Mouse (Mus musculus) CD4-positive, CD25-positive, alpha-beta regulatory T cell, adult 4 months (primary cell): ENCODE data around the gene F930015N05Rik. TPM values are rescaled to one million over a fixed set of nuclear protein-coding genes. Genes with fewer than 3 reads are reported as not detected.

Experiments used
- polyA plus RNA-seq, 2 experiments: library from polyadenylated mRNA; unstranded; fragments of 100-300 nt; shearing (Covaris generic); gene quantifications; one replicate each; pipeline ENCODE4 v1.2.1; 2017

F930015N05Rik gene
- polyA plus RNA-seq, 2 experiments from 2014 or later: not detected

Other genes starting within 250 kb of the F930015N05Rik start
- not detected for gene Hs3st3a1, start 1.3 kb downstream of the F930015N05Rik start, polyA plus RNA-seq